ENCODE assay signal across 13 mouse cellular contexts in the genomic region with DNA sequence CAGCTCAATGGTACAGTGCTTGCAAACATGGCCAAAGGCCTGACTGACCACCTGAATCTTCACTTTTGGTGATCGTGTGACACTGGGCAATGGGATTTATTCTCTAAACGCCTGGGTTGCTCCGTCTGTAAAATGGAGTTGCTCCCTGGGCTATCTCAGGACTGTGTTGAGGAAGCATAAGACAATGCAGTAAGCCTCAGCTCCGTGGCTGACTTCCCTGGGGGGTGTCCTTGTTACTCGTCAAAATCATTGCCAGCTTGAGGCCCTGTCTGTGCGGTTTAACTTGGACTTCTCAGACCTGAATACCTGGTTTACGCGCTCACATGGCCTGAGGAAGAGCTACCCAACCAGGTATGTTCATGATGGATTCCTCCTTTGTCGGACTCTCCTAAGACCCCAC.
DNase-seq lines count a peak whose midpoint lies in the region; ATAC-seq and TF ChIP-seq lines count a peak whose summit lies in the region.
"Had no signal": no experiment of that assay in that cellular context is flagged by ENCODE, and none has a peak within 500 bp of the region (broad histone marks: within the 10 kb centered on the region; RNA-seq: fewer than 3 reads in every experiment).

No protein-coding gene starts in this region.

- 86% methylated on average over 9 of the region's 9 CpGs for WGBS in hindbrain, postnatal 0 days

- peaks cover 11% of the 10 kb centered on the region for H3K36me3 ChIP-seq in megakaryocyte, embryonic 14.5 days (replicated peaks; ENCODE audit: low read length)
- no peaks in the 10 kb centered on the region for H3K36me3 ChIP-seq in hindbrain, postnatal 0 days (ENCODE audit: insufficient read depth, low read length)
- no peaks in the 10 kb centered on the region for H3K36me3 ChIP-seq in myocyte (ENCODE audit: control insufficient read depth, insufficient read depth)
- H3K36me3 ChIP-seq: G1E; heart, embryonic 12.5 days had no signal

- TF ChIP-seq POLR2A in myocyte (IDR thresholded peaks at IDR 0.05; ENCODE audit: insufficient read length, low read depth): no peak

- no peak overlapping the region for H3K4me2 ChIP-seq in hindbrain, postnatal 0 days (ENCODE audit: low read depth, low read length)
- H3K4me2 ChIP-seq in myocyte (ENCODE audit: low read depth): no peak overlapping the region

- H3ac ChIP-seq in myocyte (ENCODE audit: control insufficient read depth, insufficient read length): no peak overlapping the region

- no peaks in the 10 kb centered on the region for H3K9me3 ChIP-seq in megakaryocyte, embryonic 14.5 days
- no peaks in the 10 kb centered on the region for H3K9me3 ChIP-seq in hindbrain, postnatal 0 days (ENCODE audit: low read length)
- H3K9me3 ChIP-seq: G1E; heart, embryonic 12.5 days had no signal

- peaks cover 11% of the 10 kb centered on the region for H3K27me3 ChIP-seq in megakaryocyte, embryonic 14.5 days (replicated peaks)
- H3K27me3 ChIP-seq in hindbrain, postnatal 0 days (ENCODE audit: insufficient read depth, low read length): no peaks in the 10 kb centered on the region
- H3K27me3 ChIP-seq in myocyte (ENCODE audit: control insufficient read depth, insufficient read depth, insufficient read length): no peaks in the 10 kb centered on the region
- H3K27me3 ChIP-seq: heart, embryonic 12.5 days had no signal

- TF ChIP-seq CTCF in hindbrain, postnatal 0 days (IDR thresholded peaks at IDR 0.05; ENCODE audit: low read depth): no peak

- no peak for ATAC-seq in megakaryocyte, adult 5-6 weeks (ENCODE audit: poor library complexity, severe bottlenecking)
- ATAC-seq in hindbrain, postnatal 0 days: no peak

- peak overlapping the region; percentile 96; the same call in 1 of the 2 replicates for H3K27ac ChIP-seq in hindbrain, postnatal 0 days

- H3K4me1 ChIP-seq in megakaryocyte, embryonic 14.5 days: peaks cover 61% of the 10 kb centered on the region
- H3K4me1 ChIP-seq in hindbrain, postnatal 0 days (ENCODE audit: insufficient read depth, low read length): peaks cover 27% of the 10 kb centered on the region

- H3K9ac ChIP-seq in hindbrain, postnatal 0 days (replicated peaks; ENCODE audit: low read length): no peak overlapping the region

- H3K4me3 ChIP-seq in megakaryocyte, embryonic 14.5 days (replicated peaks): peak overlapping the region; percentile 97
- no peak overlapping the region for H3K4me3 ChIP-seq in hindbrain, postnatal 0 days (ENCODE audit: low read length)
- peak overlapping the region; percentile 21 for H3K4me3 ChIP-seq in myocyte

- no peaks in the 10 kb centered on the region for H3K79me2 ChIP-seq in myocyte (ENCODE audit: control insufficient read depth, insufficient read depth)

- DNase-seq in cerebellum, adult 9-11 months: peak; percentile 64
- DNase-seq in cerebellum, postnatal 10 days: no peak
- no peak for DNase-seq in hindbrain, postnatal 0 days (ENCODE audit: low spot score)
- DNase-seq in adrenal gland, adult 2 months: no peak
- DNase-seq in Muller cell, postnatal 12 days (ENCODE audit: inconsistent ontology term): no peak
- DNase-seq: gastrocnemius, adult 2 months; kidney, postnatal 10 days; liver had no signal

TF ChIP-seq in myocyte, 11 proteins besides CTCF, POLR2A, EP300 and RAD21:
- no peak for TF ChIP-seq E2F4 (IDR thresholded peaks at IDR 0.05; ENCODE audit: insufficient read depth)
- no peak for TF ChIP-seq MYOD1 (IDR thresholded peaks at IDR 0.05; ENCODE audit: control insufficient read depth in 1 of 3, insufficient read length in 2 of 3, low read depth in 2 of 3)
- TF ChIP-seq REST (IDR thresholded peaks at IDR 0.05; ENCODE audit: insufficient read depth, insufficient read length): no peak
- TF ChIP-seq CEBPB (IDR thresholded peaks at IDR 0.05; ENCODE audit: insufficient read depth, poor library complexity, severe bottlenecking): no peak
- no peak for TF ChIP-seq MAX (IDR thresholded peaks at IDR 0.05; ENCODE audit: low read depth)
- TF ChIP-seq USF1 (IDR thresholded peaks at IDR 0.05; ENCODE audit: low read depth): no peak
- no peak for TF ChIP-seq TCF12 (IDR thresholded peaks at IDR 0.05; ENCODE audit: insufficient read depth, poor library complexity, severe bottlenecking)
- TF ChIP-seq POLR2AphosphoS2 (IDR thresholded peaks at IDR 0.05; ENCODE audit: insufficient read length, low read depth): no peak
- no peak for TF ChIP-seq TCF3 (IDR thresholded peaks at IDR 0.05; ENCODE audit: insufficient read length, low read depth)
- no peak for TF ChIP-seq SRF (IDR thresholded peaks at IDR 0.05; ENCODE audit: control insufficient read depth, insufficient read length, low read depth)
- no peak for TF ChIP-seq MYOG (IDR thresholded peaks at IDR 0.05; ENCODE audit: control insufficient read depth in 1 of 3, insufficient read depth in 1 of 3, insufficient read length in 2 of 3, low read depth in 2 of 3)
